Mouse (Mus musculus) frontal cortex, postnatal 14 days (tissue): ENCODE measurements around the gene Mrpl58.

Experiments
- DNase-seq, 2 experiments: peaks; one replicate each; pipeline ENCODE4 v3.0.0; 2022; ENCODE audit warnings: low spot score in 2 of 2

Mrpl58 gene

DNA sequence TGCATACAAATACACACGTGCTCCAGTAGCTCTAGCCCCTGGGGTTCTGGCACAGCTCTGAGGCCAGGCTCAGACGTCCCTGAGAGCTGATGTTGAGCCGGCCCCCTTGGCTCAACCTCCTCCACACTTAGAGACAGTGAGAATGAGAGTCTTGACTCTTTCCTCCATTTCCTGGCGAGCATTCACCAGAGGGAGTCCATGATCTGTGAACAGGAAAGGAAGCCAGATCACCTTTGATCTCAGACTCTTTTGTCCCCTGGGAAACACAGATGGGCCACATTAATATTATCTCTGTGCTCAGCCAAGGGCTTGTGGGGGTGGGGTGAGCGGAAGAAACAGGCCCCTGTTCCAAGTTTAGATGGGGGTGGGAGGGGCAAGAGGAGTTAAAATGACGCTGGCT is 53.9 kb downstream of the Mrpl58 start:
- DNase-seq: no peak

GRCm38 (mm10) chr11:115460976-115461375 is 57.4 kb downstream of the Mrpl58 start:
- DNase-seq: no peak

DNA sequence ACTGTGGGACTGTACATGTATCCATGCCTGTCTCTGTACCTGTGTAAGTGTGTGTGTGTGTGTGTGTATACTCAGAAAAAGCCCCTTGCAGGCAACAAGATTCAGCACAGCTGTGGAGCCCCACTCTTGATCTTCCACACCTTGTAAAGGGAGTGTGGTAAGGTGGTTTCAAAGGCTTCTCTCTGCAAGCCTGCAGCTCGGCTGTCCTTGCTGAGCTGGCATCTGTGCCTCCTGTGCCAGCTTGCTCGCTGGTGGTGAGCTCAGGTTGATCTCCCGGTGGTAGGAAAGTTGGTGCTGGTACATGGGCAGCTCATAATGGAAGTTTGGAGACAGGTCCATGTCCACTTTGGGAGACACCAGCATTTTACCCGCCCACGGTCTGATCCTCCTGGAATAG is 58.3 kb downstream of the Mrpl58 start:
- DNase-seq: no peak
